Mouse (Mus musculus) heart, embryonic 12.5 days (tissue): ENCODE data around the gene Lag3. TPM values are rescaled to one million over a fixed set of nuclear protein-coding genes. Genes with fewer than 3 reads are reported as not detected.

ENCODE experiments used
- ATAC-seq: fragments of 200-750 bp; cut with Nextera tagmentation; 2 replicates; pipeline ENCODE4 v1.8.0; 2017; ENCODE audit warnings: moderate TSS enrichment, moderate library complexity; ENCODE audit not compliant: insufficient number of reproducible peaks, low FRiP score
- H3K27ac ChIP-seq: fragments of 300-500 bp; sonication (generic); 2 replicates; pipeline ENCODE4 v1.5.1; 2016; ENCODE audit warnings: mild to moderate bottlenecking, moderate library complexity; ENCODE audit not compliant: poor library complexity, severe bottlenecking
- H3K27me3 ChIP-seq: fragments of 300-500 bp; sonication (generic); replicated peaks from 2 replicates; pipeline ENCODE4 v1.6.1; 2016; ENCODE audit warnings: mild to moderate bottlenecking, moderate library complexity
- H3K36me3 ChIP-seq: fragments of 300-500 bp; sonication (generic); 2 replicates; pipeline ENCODE4 v1.6.1; 2016; ENCODE audit warnings: mild to moderate bottlenecking, moderate library complexity
- H3K4me1 ChIP-seq: fragments of 300-500 bp; sonication (generic); replicated peaks from 2 replicates; pipeline ENCODE4 v1.6.1; 2016; ENCODE audit warnings: mild to moderate bottlenecking
- H3K4me2 ChIP-seq: fragments of 300-500 bp; sonication (generic); 2 replicates; pipeline ENCODE4 v1.6.1; 2016; ENCODE audit warnings: mild to moderate bottlenecking, moderate library complexity
- H3K4me3 ChIP-seq: fragments of 300-500 bp; sonication (generic); 2 replicates; pipeline ENCODE4 v1.5.1; 2016; ENCODE audit warnings: mild to moderate bottlenecking
- H3K9ac ChIP-seq: fragments of 300-500 bp; sonication (generic); 2 replicates; pipeline ENCODE4 v1.6.1; 2016; ENCODE audit warnings: mild to moderate bottlenecking, moderate library complexity
- H3K9me3 ChIP-seq: fragments of 300-500 bp; sonication (generic); replicated peaks from 2 replicates; pipeline ENCODE4 v1.6.1; 2016; ENCODE audit warnings: mild to moderate bottlenecking, moderate library complexity
- WGBS: fragments of 180-500 bp; shearing (Covaris S2); methylation state at CpG from one replicate; pipeline ENCODE4 v1.1.7; 2016; 5-methylcytosine and 5-hydroxymethylcytosine counted together
- polyA plus RNA-seq: library from polyadenylated mRNA; unstranded; fragments of >200 nt; fragmentation: Nextera tagmentation; extraction: Ambion mirVana; gene quantifications from 2 replicates; pipeline ENCODE4 v1.2.1, GENCODE M21; 2016

Lag3 gene
- polyA plus RNA-seq, 1 experiment from 2014 or later, result 1.4 TPM

- H3K4me3 ChIP-seq, result no peak overlapping the region
- peaks cover 21% of the 10 kb centered on the region for H3K27me3 ChIP-seq
- H3K9ac ChIP-seq, result no peak overlapping the region
- H3K4me2 ChIP-seq, result no peak overlapping the region
- H3K9me3 ChIP-seq, result no peaks in the 10 kb centered on the region
- ATAC-seq, result no peak
- 59% methylated on average over 6 of the region's 6 CpGs for WGBS
- H3K36me3 ChIP-seq, result peaks cover 21% of the 10 kb centered on the region
- H3K27ac ChIP-seq, result no peak overlapping the region
- peaks cover 52% of the 10 kb centered on the region for H3K4me1 ChIP-seq
Measured at GRCm38 (mm10) chr6:124913214-124913613, 1.7 kb upstream of the Lag3 start.

GRCm38 (mm10) chr6:124910032-124910431 lies 1.5 kb downstream of the Lag3 start:
- WGBS, result 3% methylated on average over 31 of the region's 32 CpGs
- Histone ChIP-seq H3K27ac (no peak overlapping the region), H3K4me2 (peak overlapping the region; percentile 58), H3K9ac (peak overlapping the region; percentile 56), H3K27me3 (peaks cover 24% of the 10 kb centered on the region), H3K4me1 (peaks cover 41% of the 10 kb centered on the region), H3K36me3 (peaks cover 21% of the 10 kb centered on the region), H3K9me3 (no peaks in the 10 kb centered on the region), H3K4me3 (peak overlapping the region; percentile 23)
- 0 out of 2 replicates have a peak, but pooled peaks have one; percentile 11 for ATAC-seq

GRCm38 (mm10) chr6:124907767-124908166 lies 3.7 kb downstream of the Lag3 start:
- H3K36me3 ChIP-seq, result peaks cover under 1% of the 10 kb centered on the region
- H3K27me3 ChIP-seq, result peaks cover 24% of the 10 kb centered on the region
- H3K9ac ChIP-seq, result no peak overlapping the region
- peaks cover 33% of the 10 kb centered on the region for H3K4me1 ChIP-seq
- no peak for ATAC-seq
- no peak overlapping the region for H3K4me2 ChIP-seq
- no peak overlapping the region for H3K4me3 ChIP-seq
- no peaks in the 10 kb centered on the region for H3K9me3 ChIP-seq
- H3K27ac ChIP-seq, result no peak overlapping the region
- 71% methylated on average over 1 of the region's 1 CpGs for WGBS

GRCm38 (mm10) chr6:124904991-124905860 lies 6.3 kb downstream of the Lag3 start:
- WGBS, result 38% methylated on average over 13 of the region's 16 CpGs
- H3K36me3 ChIP-seq, result no peaks in the 10 kb centered on the region
- no peaks in the 10 kb centered on the region for H3K9me3 ChIP-seq
- peak overlapping the region; percentile 73 for H3K9ac ChIP-seq
- peak overlapping the region; percentile 96 for H3K27ac ChIP-seq
- H3K4me1 ChIP-seq, result peaks cover 20% of the 10 kb centered on the region
- H3K4me2 ChIP-seq, result peak overlapping the region; percentile 84
- peaks cover 16% of the 10 kb centered on the region for H3K27me3 ChIP-seq
- H3K4me3 ChIP-seq, result peak overlapping the region; percentile 56
- ATAC-seq, result no peak

GRCm38 (mm10) chr6:124904161-124904981 lies 7.1 kb downstream of the Lag3 start:
- Histone ChIP-seq H3K9me3 (no peaks in the 10 kb centered on the region), H3K4me1 (peaks cover 12% of the 10 kb centered on the region), H3K4me3 (peak overlapping the region; percentile 56), H3K9ac (peak overlapping the region; percentile 77), H3K36me3 (no peaks in the 10 kb centered on the region), H3K27ac (peak overlapping the region; percentile 96), H3K27me3 (peaks cover 8% of the 10 kb centered on the region; the same call in 1 of the 2 replicates), H3K4me2 (peak overlapping the region; percentile 84)
- WGBS, result 8% methylated on average over 24 of the region's 24 CpGs
- peak; percentile 66 for ATAC-seq

- peak; percentile 88 for ATAC-seq
- under 1% methylated on average over 23 of the region's 23 CpGs for WGBS
- H3K4me3 ChIP-seq, result peak overlapping the region; percentile 56
- no peaks in the 10 kb centered on the region for H3K36me3 ChIP-seq
- H3K27me3 ChIP-seq, result peaks cover 7% of the 10 kb centered on the region; the same call in 1 of the 2 replicates
- peak overlapping the region; percentile 84 for H3K4me2 ChIP-seq
- H3K9me3 ChIP-seq, result no peaks in the 10 kb centered on the region
- H3K27ac ChIP-seq, result peak overlapping the region; percentile 96
- H3K4me1 ChIP-seq, result peaks cover 12% of the 10 kb centered on the region
- H3K9ac ChIP-seq, result peak overlapping the region; percentile 77
Measured at GRCm38 (mm10) chr6:124903580-124904151, 7.8 kb downstream of the Lag3 start.

- no peaks in the 10 kb centered on the region for H3K9me3 ChIP-seq
- no peak overlapping the region for H3K27ac ChIP-seq
- no peak overlapping the region for H3K4me2 ChIP-seq
- H3K4me3 ChIP-seq, result no peak overlapping the region
- peaks cover 12% of the 10 kb centered on the region for H3K4me1 ChIP-seq
- ATAC-seq, result no peak
- no peak overlapping the region for H3K9ac ChIP-seq
- no peaks in the 10 kb centered on the region for H3K27me3 ChIP-seq
- no peaks in the 10 kb centered on the region for H3K36me3 ChIP-seq
Measured at GRCm38 (mm10) chr6:124901851-124902250, 9.7 kb downstream of the Lag3 start.

- Histone ChIP-seq H3K9ac (peak overlapping the region; percentile 21; the same call in 1 of the 2 replicates), H3K27ac (no peak overlapping the region), H3K4me1 (peaks cover 12% of the 10 kb centered on the region), H3K27me3 (no peaks in the 10 kb centered on the region), H3K4me2 (no peak overlapping the region), H3K9me3 (no peaks in the 10 kb centered on the region), H3K36me3 (no peaks in the 10 kb centered on the region), H3K4me3 (no peak overlapping the region)
- ATAC-seq, result no peak
- 28% methylated on average over 10 of the region's 10 CpGs for WGBS
Measured at GRCm38 (mm10) chr6:124900801-124901480, 10.6 kb downstream of the Lag3 start.

GRCm38 (mm10) chr6:124900056-124900800 lies 11.3 kb downstream of the Lag3 start:
- H3K9me3 ChIP-seq, result no peaks in the 10 kb centered on the region
- WGBS, result 63% methylated on average over 8 of the region's 8 CpGs
- H3K27me3 ChIP-seq, result no peaks in the 10 kb centered on the region
- H3K27ac ChIP-seq, result no peak overlapping the region
- no peak overlapping the region for H3K4me3 ChIP-seq
- H3K36me3 ChIP-seq, result no peaks in the 10 kb centered on the region
- no peak overlapping the region for H3K4me2 ChIP-seq
- 0 out of 2 replicates have a peak overlapping the region, but pooled peaks have one; percentile 21 for H3K9ac ChIP-seq
- no peak for ATAC-seq
- peaks cover 9% of the 10 kb centered on the region for H3K4me1 ChIP-seq

GRCm38 (mm10) chr6:124898359-124898758 lies 13.1 kb downstream of the Lag3 start:
- 47% methylated on average over 3 of the region's 3 CpGs for WGBS
- Histone ChIP-seq H3K9ac (no peak overlapping the region), H3K9me3 (no peaks in the 10 kb centered on the region), H3K4me3 (no peak overlapping the region), H3K36me3 (no peaks in the 10 kb centered on the region), H3K27me3 (no peaks in the 10 kb centered on the region), H3K4me2 (no peak overlapping the region), H3K27ac (no peak overlapping the region), H3K4me1 (no peaks in the 10 kb centered on the region)
- no peak for ATAC-seq
